Mouse (Mus musculus): ENCODE results near the gene Chrna5.

DNA sequence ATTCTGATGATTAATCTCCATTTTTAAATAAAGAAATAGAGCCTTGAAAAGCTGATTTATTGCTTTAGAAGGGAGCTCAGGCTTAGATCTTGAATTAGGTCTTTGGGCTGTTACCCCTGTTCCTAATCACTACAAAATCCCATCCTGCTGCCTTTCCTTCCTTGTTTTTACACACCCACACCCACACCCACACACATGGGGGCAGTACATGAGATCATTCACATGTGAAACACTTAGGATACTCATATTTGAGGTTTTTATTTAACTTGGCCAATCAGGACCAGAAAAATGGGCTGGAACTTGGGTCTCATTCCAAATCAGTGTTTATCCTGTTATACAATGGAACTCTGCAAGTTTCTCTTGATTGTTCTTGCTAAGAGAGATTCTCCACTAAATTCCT is 31.2 kb upstream of the Chrna5 start:
- TF ChIP-seq CTCF (IDR thresholded peaks at IDR 0.05) (no peak), EP300 (IDR thresholded peaks at IDR 0.05) (no peak)

Measured in lung, postnatal 0 days (tissue).